Mouse (Mus musculus) ES-E14 (cell line): Measurements from ENCODE around the gene Sf3a2.

ENCODE experiments used
- HCFC1 ChIP-seq: IDR thresholded peaks from 2 replicates; pipeline ENCODE4 v1.6.1; 2012; ENCODE audit warnings: low read length, inconsistent platforms, borderline replicate concordance; ENCODE audit not compliant: insufficient read depth
- MAFK ChIP-seq: IDR thresholded peaks from 2 replicates; pipeline ENCODE4 v1.6.1; 2014; ENCODE audit warnings: mild to moderate bottlenecking, low read depth, low read length, inconsistent platforms; ENCODE audit not compliant: insufficient read depth
- ZC3H11A ChIP-seq: IDR thresholded peaks from 2 replicates; pipeline ENCODE4 v1.6.1; 2012; ENCODE audit warnings: low read depth, mild to moderate bottlenecking, inconsistent platforms, low read length, borderline replicate concordance
- ZNF384 ChIP-seq: IDR thresholded peaks from 2 replicates; pipeline ENCODE4 v1.6.1; 2012; ENCODE audit warnings: low read depth, low read length, inconsistent platforms

DNA sequence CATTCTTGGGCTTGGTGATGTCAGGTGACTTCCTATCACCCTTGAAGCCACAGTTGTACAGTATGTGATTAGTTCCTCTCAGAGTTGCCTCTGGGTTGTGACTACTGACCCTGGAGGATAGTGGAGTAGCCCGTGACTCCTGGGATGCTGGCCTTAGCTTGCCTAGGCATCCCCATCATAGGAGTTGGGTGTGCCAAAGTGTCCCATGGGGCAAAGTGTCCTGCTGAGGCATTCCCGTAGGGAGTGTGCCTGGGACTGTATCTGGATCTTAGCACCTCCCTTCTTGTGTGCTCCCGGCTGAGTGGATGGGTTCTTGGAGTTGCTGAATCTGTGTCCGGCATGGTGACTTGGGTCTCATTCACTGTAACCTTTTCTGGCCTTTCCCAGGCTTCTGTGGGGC lies 23.0 kb upstream of the Sf3a2 start:
- TF ChIP-seq ZNF384, result no peak
- no peak for TF ChIP-seq ZC3H11A
- TF ChIP-seq HCFC1, result no peak
- no peak for TF ChIP-seq MAFK
